Mouse (Mus musculus) neural tube, embryonic 11.5 days (tissue): ENCODE data around the gene Spata7. TPM values are rescaled to one million over a fixed set of nuclear protein-coding genes. Genes with fewer than 3 reads are reported as not detected.
"Not testable (repeated sequence)": the region's sequence is repeated elsewhere in the genome, so short reads cannot be mapped to it uniquely, and the experiment has no call there.

Experiments used
- ATAC-seq: fragments of 200-750 bp; cut with Nextera tagmentation; 2 replicates; pipeline ENCODE4 v1.8.0; 2017; ENCODE audit warnings: moderate number of reproducible peaks, mild to moderate bottlenecking, moderate TSS enrichment, moderate library complexity; ENCODE audit not compliant: insufficient read depth, low FRiP score, low TSS enrichment
- DNase-seq: peaks from one replicate; pipeline ENCODE4 v3.0.0-alpha.2; 2015; ENCODE audit warnings: low spot score
- H3K27ac ChIP-seq: fragments of 300-500 bp; sonication (generic); 2 replicates; pipeline ENCODE4 v1.5.1; 2014; ENCODE audit warnings: low read depth, mild to moderate bottlenecking, low read length
- H3K27me3 ChIP-seq: fragments of 300-500 bp; sonication (generic); 2 replicates; pipeline ENCODE4 v1.6.1; 2014; ENCODE audit warnings: mild to moderate bottlenecking, low read length, mixed read lengths; ENCODE audit not compliant: control insufficient read depth, insufficient read depth
- H3K36me3 ChIP-seq: fragments of 300-500 bp; sonication (generic); 2 replicates; pipeline ENCODE4 v1.6.1; 2014; ENCODE audit warnings: mild to moderate bottlenecking, low read length, moderate library complexity, mixed read lengths; ENCODE audit not compliant: control insufficient read depth, insufficient read depth
- H3K4me1 ChIP-seq: fragments of 300-500 bp; sonication (generic); 2 replicates; pipeline ENCODE4 v1.6.1; 2014; ENCODE audit warnings: low read length, mixed read lengths; ENCODE audit not compliant: control insufficient read depth, insufficient read depth
- H3K4me2 ChIP-seq: fragments of 300-500 bp; sonication (generic); 2 replicates; pipeline ENCODE4 v1.6.1; 2014; ENCODE audit warnings: low read depth, mild to moderate bottlenecking, moderate library complexity
- H3K4me3 ChIP-seq: fragments of 300-500 bp; sonication (generic); 2 replicates; pipeline ENCODE4 v1.5.1; 2014; ENCODE audit warnings: low read depth, low read length
- H3K9ac ChIP-seq: fragments of 300-500 bp; sonication (generic); 2 replicates; pipeline ENCODE4 v1.6.1; 2014; ENCODE audit warnings: mild to moderate bottlenecking, low read length
- H3K9me3 ChIP-seq: fragments of 300-500 bp; sonication (generic); 2 replicates; pipeline ENCODE4 v1.6.1; 2016; ENCODE audit warnings: low read length; ENCODE audit not compliant: control insufficient read depth
- WGBS: fragments of 180-500 bp; shearing (Covaris S2); extraction: QIAGEN DNeasy Blood & Tissue Kit; methylation state at CpG from one replicate; pipeline ENCODE4 v1.1.7; 2014; 5-methylcytosine and 5-hydroxymethylcytosine counted together
- polyA plus RNA-seq: library from polyadenylated mRNA; unstranded; fragments of >200 nt; fragmentation: Nextera tagmentation; extraction: Ambion mirVana; gene quantifications from 2 replicates; pipeline ENCODE4 v1.2.1, GENCODE M21; 2014

The Spata7 gene
- polyA plus RNA-seq, 1 experiment from 2014 or later = 19.5 TPM

GRCm38 (mm10) chr12:98610341-98610740 is 17.6 kb upstream of the Spata7 start:
- H3K9ac ChIP-seq = no peak overlapping the region
- no peak overlapping the region for H3K27ac ChIP-seq
- no peaks in the 10 kb centered on the region for H3K36me3 ChIP-seq
- no peak for DNase-seq
- H3K4me1 ChIP-seq = no peaks in the 10 kb centered on the region
- no peak overlapping the region for H3K4me2 ChIP-seq
- H3K4me3 ChIP-seq = no peak overlapping the region
- H3K9me3 ChIP-seq = no peaks in the 10 kb centered on the region
- H3K27me3 ChIP-seq = no peaks in the 10 kb centered on the region
- WGBS = 78% methylated on average over 3 of the region's 3 CpGs
- ATAC-seq = no peak

- 68% methylated on average over 3 of the region's 3 CpGs for WGBS
- 0 out of 2 replicates have a peak overlapping the region, but pooled peaks have one; percentile 4 for H3K27ac ChIP-seq
- H3K4me1 ChIP-seq = no peaks in the 10 kb centered on the region
- no peaks in the 10 kb centered on the region for H3K36me3 ChIP-seq
- DNase-seq (no peak), ATAC-seq (no peak)
- H3K4me2 ChIP-seq = no peak overlapping the region
- no peak overlapping the region for H3K4me3 ChIP-seq
- no peaks in the 10 kb centered on the region for H3K9me3 ChIP-seq
- no peaks in the 10 kb centered on the region for H3K27me3 ChIP-seq
- H3K9ac ChIP-seq = no peak overlapping the region
These were observed 12.9 kb upstream of the Spata7 start for GRCm38 (mm10) chr12:98614910-98615508.

- H3K9me3 ChIP-seq = no peaks in the 10 kb centered on the region
- H3K4me2 ChIP-seq = no peak overlapping the region
- H3K4me3 ChIP-seq = no peak overlapping the region
- H3K27ac ChIP-seq = no peak overlapping the region
- no peak overlapping the region for H3K9ac ChIP-seq
- no peak for DNase-seq
- no peaks in the 10 kb centered on the region for H3K36me3 ChIP-seq
- ATAC-seq = no peak
- WGBS = 38% methylated on average over 5 of the region's 5 CpGs
- no peaks in the 10 kb centered on the region for H3K27me3 ChIP-seq
- no peaks in the 10 kb centered on the region for H3K4me1 ChIP-seq
These were observed 12.2 kb upstream of the Spata7 start for GRCm38 (mm10) chr12:98615746-98616145.

- H3K27ac ChIP-seq = no peak overlapping the region
- 79% methylated on average over 2 of the region's 2 CpGs for WGBS
- H3K4me2 ChIP-seq = no peak overlapping the region
- no peak for ATAC-seq
- H3K4me1 ChIP-seq = no peaks in the 10 kb centered on the region
- no peak overlapping the region for H3K9ac ChIP-seq
- no peaks in the 10 kb centered on the region for H3K27me3 ChIP-seq
- H3K36me3 ChIP-seq = no peaks in the 10 kb centered on the region
- no peak for DNase-seq
- H3K4me3 ChIP-seq = no peak overlapping the region
- no peaks in the 10 kb centered on the region for H3K9me3 ChIP-seq
These were observed 8.5 kb upstream of the Spata7 start for GRCm38 (mm10) chr12:98619496-98619895.

- not testable (repeated sequence) for H3K9me3 ChIP-seq, H3K9ac ChIP-seq, H3K4me1 ChIP-seq, H3K36me3 ChIP-seq, ATAC-seq, H3K4me3 ChIP-seq, H3K27me3 ChIP-seq, H3K4me2 ChIP-seq, H3K27ac ChIP-seq
- DNase-seq = peak; percentile 26
- whole genome bisulfite sequencing = 50% methylated on average over 6 of the region's 6 CpGs
These were observed 7.0 kb upstream of the Spata7 start for GRCm38 (mm10) chr12:98620922-98621321.

- not testable (repeated sequence) for H3K4me3 ChIP-seq, H3K9ac ChIP-seq, H3K4me1 ChIP-seq, H3K9me3 ChIP-seq, H3K36me3 ChIP-seq, H3K27ac ChIP-seq, H3K4me2 ChIP-seq, ATAC-seq, DNase-seq, H3K27me3 ChIP-seq
- 86% methylated on average over 10 of the region's 10 CpGs for WGBS
These were observed 4.7 kb upstream of the Spata7 start for GRCm38 (mm10) chr12:98623266-98623665.

- Histone ChIP-seq H3K4me2 (peak overlapping the region; percentile 62), H3K4me1 (no peaks in the 10 kb centered on the region), H3K36me3 (no peaks in the 10 kb centered on the region), H3K9me3 (no peaks in the 10 kb centered on the region), H3K27ac (peak overlapping the region; percentile 60), H3K27me3 (no peaks in the 10 kb centered on the region), H3K9ac (peak overlapping the region; percentile 71), H3K4me3 (peak overlapping the region; percentile 72)
- WGBS = 1% methylated on average over 16 of the region's 16 CpGs
- ATAC-seq (peak; percentile 85), DNase-seq (no peak)
These were observed 458 bp downstream of the Spata7 start for GRCm38 (mm10) chr12:98628260-98628970.

- Histone ChIP-seq H3K27ac (no peak overlapping the region), H3K27me3 (no peaks in the 10 kb centered on the region), H3K4me1 (no peaks in the 10 kb centered on the region), H3K4me3 (no peak overlapping the region), H3K36me3 (no peaks in the 10 kb centered on the region), H3K4me2 (no peak overlapping the region), H3K9me3 (no peaks in the 10 kb centered on the region), H3K9ac (no peak overlapping the region)
- ATAC-seq (no peak), DNase-seq (no peak)
These were observed 16.9 kb downstream of the Spata7 start for GRCm38 (mm10) chr12:98644852-98645251.

GRCm38 (mm10) chr12:98656873-98657272 is 28.9 kb downstream of the Spata7 start:
- H3K9ac ChIP-seq = no peak overlapping the region
- no peaks in the 10 kb centered on the region for H3K36me3 ChIP-seq

More at GRCm38 (mm10) chr12:98656873-98657272, 28.9 kb downstream of the Spata7 start:
- H3K27me3 ChIP-seq = no peaks in the 10 kb centered on the region
- ATAC-seq (no peak), DNase-seq (no peak)
- 66% methylated on average over 2 of the region's 2 CpGs for WGBS
- no peak overlapping the region for H3K27ac ChIP-seq
- no peaks in the 10 kb centered on the region for H3K4me1 ChIP-seq
- H3K4me2 ChIP-seq = no peak overlapping the region
- H3K4me3 ChIP-seq = no peak overlapping the region
- no peaks in the 10 kb centered on the region for H3K9me3 ChIP-seq
